Mouse (Mus musculus) thymus, postnatal 14 days (tissue): ENCODE results near the gene Apopt1.
A peak's percentile ranks its signal among the peaks of the same experiment; 100 is the strongest.

Source experiments
- DNase-seq: peaks from one replicate; pipeline ENCODE4 v3.0.0; 2021

The Apopt1 gene

DNA sequence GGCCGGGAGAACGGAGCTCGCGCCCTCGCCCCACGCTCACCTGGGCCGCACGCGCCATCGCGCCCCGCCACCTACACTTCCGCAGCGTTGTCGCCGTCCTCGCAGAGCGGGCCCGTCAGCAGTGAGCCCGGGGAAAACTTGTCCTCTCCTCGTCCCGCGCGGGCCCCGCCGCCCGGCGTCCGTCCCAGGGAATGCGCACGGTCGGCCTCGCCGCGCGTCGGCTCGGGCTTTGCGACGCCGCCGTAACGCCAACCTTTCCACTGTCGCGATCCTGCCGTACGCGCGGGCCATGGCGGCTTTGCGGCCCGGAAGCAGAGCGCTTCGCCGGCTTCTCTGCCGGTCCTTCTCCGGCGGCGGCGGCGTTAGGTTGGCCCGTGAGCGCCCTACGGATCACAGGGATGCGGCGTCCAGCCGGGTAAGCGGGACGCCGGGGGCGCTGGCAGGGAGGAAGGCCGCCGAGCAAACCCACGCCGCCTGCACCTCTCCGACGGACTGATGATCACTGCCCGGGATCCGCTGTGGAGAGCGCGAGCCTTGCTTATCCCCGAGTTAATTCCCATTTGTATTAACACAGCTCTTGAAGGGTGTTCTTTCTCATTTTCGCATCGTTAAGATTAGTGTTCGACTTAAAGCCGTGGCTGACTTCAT lies at the start of gene Apopt1, which contains the start of gene Bag5:
Gene Apopt1, plus strand, starts transcription at position 258 of the 648 bp plus-strand sequence.
Gene Bag5, minus strand, starts transcription at position 254 of the 648 bp plus-strand sequence.
- DNase-seq, result peak; percentile 95

DNA sequence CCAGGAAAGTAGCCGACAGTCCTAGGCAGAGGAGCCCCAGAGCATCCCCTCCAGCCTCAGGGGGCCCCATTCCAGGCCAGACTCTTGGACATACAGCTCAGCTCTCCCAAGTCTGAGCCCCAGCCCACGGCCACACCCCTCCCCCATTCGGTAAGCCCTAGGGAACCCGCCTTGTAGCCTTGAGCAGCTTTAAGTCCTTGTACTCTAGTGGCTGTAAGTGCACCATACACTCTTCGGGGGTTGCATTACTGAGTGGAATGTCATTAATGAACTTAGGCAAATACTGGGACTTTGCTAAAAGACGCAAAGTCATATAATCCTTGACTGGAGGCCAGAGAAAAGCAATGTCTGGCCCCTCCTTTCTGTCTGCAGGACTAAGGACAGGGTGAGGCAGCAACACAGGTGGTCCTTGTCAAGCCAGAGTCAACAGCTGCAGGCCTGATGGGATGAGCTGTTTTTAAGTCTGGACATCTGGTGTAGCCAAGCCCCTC lies 48.9 kb upstream of the Apopt1 start:
- no peak for DNase-seq

DNA sequence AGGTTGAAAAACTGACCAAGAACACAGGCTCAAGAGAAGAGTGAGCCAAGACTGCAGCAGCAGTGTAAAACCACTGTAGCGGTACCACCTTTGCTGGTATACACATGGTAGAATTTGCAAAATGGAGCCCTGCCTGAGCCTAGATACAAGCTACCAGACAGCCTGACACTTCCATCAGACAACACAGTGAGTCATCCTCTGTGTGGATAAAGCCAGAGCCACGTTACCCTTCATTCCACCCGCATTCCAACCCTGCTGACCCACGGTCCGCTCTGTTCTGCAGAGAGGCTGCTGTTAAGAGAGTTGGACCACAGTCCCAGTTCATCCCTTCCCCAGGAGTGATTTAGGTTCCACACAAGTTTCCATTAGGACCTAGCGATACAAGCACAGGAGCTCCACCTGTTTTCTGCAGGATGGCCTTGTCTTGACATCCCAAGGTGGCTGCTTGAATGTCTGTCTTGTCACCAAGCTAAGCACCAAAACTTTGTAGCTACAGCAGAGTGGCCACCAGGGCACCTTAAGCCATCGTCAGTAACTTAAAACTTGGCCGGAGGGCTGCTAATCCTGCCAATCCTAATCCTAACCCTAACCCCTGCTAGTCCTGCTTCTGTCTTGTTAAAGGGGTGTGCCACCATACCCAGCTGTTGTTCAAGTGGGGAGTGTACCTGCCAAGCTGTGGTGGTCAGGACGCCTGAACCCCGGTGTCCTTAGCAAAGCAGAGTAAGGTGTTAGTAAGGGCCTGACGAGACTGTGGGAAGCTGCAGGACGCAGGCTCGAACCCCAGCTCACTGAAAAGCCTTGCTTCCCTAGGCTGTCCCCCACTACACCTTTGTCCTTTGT lies 47.8 kb upstream of the Apopt1 start:
- no peak for DNase-seq

DNA sequence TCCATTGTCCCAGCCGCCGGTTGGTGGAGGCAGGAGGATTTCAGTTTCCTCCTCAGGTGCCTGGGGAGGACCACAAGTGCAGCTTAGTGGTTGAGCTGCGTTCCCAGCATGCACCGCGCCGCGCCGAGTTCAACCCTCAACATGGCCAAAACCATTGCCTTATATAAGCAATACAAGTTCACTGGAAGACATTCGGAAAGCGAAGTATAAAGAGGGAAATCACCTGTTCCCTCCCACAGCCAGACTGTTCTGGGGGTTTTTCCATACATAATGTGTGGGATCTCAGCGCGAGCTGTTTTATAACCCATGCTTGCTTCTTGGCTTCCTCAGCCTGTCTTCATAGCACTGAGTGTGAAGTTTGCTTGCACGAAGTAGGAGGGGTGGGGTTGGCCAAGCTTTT lies 46.7 kb upstream of the Apopt1 start:
- no peak for DNase-seq

DNA sequence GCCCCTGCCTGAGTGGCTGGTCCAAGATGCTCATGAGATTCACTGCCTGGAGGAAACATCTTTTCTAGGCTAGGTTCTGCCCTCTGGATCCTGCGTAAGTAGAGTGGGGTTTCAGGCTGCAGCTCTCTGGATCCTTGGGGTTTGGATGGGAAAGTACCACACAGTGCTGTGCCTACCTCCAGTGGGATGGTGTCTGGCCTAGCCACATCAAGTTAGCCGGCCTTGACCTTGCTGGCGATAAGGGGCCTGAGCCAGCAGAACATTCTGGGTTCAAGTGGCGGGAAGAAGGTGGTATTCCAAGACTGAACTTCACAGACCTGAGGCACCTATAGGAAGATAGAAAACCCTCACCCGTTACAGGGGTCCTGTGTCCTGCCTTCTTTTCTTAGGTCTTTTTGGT lies 45.6 kb upstream of the Apopt1 start:
- no peak for DNase-seq

DNA sequence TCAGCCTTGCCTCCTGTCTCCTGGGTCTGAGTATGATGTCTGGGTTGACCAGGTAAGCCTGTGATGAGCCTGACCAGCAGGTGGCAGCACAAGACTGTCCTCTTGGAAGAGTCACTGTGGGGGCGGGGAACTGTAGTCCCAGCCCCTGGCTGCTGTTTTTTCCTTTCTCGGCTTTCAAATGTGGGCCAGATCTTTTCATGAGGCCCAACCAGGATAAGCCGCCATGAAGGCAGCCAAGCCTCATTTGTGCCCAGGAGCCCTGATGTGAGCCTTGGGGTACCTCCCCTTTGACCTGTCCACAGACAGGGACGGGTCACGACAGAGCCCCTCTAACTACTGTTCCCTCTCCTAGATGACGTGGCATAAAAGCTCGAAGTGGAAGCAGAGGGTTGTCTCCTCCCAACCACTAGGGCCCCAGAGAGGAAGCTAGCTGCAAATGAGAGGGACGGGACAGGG lies 44.6 kb upstream of the Apopt1 start:
- DNase-seq, result peak; percentile 97

DNA sequence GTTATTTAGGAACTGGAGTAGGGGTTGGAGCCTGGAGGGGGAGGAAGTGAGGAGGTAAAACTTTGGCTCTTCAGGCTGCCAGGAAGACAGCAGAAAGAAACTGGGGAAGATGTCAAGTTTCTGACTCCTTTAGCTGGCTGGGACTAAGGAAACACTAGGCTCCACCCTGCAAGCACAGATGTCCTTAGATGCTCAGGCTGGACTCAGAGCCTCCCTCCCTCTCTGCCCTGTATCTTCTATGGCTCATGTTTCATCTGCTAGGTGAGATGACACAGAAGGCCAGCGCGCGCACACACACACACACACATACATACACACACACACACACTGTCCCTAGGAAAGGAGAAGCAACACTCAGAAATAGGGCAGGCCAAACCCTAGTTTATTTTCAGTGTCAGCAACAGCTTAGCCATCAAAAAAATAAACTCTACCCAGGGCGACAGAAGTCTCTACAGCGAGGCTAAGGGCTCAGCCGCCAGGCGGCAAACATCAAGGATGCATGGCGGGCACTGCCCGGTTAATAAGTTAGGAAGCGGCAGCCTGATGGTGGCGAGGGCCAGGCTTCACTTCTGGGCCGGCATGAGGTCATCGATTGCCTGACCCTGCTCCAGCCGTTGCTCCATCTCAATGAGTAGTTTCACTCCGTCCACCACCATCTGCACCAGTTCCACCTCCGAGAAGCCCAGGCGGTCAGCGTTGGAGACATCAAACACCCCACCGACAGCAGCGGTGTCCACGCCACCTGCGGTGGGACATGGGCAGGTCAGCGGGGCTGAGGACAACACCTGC lies 43.9 kb upstream of the Apopt1 start:
- DNase-seq, result no peak

DNA sequence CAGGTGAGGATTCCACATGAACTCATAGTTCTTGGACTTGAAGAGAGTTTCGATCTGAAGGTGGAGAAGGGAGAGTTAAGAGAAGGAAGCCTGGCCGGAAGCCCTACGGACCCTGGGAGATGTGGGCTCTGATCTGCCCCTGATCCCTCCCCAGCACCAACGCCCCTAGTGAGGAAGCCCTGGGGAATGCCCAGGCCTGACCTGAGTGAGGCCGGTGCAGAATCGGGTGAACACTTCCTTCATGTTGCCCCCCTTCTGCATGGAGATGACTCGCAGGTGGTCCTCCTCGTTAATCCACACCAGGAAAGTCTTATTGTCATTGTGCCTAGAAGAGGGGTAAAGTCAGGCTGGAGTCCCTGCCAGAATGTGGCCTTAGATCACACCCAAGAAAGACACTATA lies 43.1 kb upstream of the Apopt1 start:
- DNase-seq, result no peak

DNA sequence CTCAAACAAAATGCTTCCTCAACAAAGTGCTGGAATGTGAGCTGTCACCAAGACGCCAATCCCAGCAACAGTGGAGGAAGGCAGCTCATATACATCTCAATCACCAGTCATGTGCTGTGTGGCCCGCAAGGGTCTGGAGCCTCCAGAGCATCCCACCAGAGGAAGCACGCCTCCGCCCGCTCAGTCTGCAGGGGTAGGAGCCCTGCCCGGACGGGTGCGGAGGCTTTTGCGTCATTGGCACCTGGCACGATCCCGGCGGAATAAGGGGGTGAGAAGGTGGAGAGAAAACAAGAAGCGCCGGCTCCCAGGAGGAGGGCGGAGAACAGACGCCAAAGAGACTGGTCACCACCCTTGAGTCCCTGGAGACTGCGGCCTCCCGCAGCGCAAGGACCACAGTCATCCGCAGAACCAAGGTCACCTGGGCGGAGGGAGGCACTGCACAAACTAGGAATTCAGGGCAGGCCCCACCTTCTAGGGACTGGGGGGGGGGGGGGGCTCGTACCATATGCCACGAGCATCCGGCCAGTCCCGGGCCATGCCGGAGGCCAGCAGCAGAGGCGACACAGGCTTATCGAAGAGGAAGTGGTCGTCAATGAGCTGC lies 42.6 kb upstream of the Apopt1 start:
- DNase-seq, result no peak

DNA sequence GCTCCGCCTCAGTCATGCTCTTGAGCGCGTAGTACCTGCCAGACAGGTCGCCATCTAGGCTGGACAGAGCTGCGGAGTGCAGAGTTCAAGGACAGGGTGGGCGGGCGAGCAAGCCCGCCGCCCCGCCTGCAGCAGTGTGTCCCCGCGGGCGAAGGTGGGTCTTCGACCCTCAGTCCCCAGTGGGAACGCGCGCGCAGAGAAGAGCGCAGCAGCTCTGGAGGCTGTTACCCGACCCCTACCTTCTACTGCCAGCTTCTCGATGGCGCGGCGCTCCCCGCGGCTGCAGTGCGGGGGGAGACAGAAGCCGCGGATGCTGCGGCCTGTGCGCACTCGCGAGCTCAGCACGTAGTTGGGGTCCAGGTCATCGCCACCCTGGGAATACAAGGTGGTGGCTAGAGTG lies 42.1 kb upstream of the Apopt1 start:
- DNase-seq, result no peak

DNA sequence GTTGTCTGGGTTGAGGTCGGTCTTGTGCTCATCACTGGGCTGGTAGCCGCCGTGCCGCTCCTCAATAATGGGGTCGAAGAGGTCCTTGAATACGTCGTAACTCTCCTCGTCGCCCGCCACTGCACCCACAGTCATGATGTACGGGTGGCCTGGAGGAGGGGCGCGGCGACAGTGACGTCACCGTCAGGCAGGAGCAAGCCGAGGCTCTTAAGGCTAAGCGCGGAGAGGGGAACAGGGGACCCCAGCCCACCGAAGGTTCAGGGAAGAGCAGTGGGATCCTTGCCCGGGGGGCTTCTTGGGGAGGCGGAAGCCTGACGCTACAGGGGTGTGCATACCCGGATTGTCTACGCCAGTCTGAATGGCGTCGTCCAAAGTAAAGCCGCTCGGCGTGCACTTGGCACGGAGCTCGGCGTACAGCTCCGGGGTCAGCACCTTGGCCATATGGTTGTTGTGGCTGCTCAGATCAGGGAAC lies 41.6 kb upstream of the Apopt1 start:
- peak; percentile 75 for DNase-seq

DNA sequence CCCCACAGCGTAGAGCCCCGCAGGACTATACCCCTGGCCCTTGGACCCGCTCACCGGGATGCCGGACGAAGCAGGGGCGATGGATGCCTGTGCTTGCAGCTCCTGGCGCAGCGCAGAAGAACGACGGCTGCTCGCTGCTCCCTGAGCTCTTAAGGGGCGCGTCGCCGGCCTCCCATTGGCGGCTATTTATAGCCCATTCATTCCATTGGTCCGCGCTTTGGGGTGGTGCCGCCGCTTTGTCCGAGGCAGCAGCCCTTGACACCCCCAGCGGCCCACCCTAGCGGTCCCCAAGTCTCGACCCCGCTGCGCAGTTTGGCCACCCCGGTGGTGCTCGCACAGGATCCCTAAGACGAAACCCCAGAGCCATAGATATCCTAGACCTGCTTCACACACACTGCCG lies 40.9 kb upstream of the Apopt1 start, which contains the start of gene Ckb:
Gene Ckb, minus strand, starts transcription at position 163 of the 400 bp plus-strand sequence.
- DNase-seq, result peak; percentile 58

DNA sequence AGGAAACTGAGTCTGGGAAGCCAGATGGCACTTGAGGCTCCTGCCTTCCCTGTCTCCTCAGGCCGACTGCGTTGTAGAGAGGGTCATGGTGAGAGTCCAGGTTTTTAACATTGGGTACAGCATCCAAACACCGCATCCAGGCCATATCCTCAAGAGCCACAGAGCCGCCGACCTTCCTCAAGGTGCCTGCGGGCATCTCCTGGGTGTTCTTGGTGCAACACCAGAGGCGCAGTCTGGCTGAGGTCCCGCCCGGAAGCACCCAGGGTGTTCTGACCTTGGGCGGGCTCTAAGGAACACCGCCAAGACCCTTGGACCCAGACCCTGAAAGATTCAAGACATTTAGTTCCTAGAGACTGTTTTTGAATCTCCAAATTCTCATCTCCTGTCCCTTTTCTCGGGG lies 40.5 kb upstream of the Apopt1 start:
- no peak for DNase-seq

DNA sequence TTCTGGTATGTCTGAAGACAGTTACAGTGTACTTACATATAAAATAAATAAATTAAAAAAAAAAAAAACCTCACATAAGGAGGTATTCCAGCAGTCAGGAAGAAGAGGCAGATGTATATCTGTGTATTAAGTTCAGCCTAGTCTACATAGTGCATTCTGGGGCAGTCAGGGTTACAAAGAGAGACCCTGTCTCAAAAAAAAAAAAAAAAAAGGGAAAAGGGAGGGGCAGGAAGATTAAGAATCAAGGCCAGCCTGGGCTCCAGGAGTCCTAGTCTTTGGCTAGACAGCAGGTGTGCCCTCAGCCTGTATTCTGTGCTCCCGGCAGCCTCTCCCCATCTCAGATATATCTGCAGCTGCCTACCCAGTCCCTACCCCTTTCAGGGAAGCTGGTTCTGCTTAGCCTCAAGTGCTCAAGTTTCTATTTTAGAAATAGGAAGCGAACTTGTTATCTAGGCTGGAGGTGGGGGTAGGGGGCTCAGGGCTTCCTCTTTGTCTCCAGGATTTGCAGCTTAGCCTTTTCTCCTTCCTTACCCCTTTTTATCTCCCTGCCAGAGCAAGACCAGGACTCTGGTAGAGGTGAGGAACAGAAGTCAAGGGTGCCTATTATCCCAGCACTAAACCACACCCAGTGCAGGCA lies 38.1 kb upstream of the Apopt1 start:
- DNase-seq, result no peak

DNA sequence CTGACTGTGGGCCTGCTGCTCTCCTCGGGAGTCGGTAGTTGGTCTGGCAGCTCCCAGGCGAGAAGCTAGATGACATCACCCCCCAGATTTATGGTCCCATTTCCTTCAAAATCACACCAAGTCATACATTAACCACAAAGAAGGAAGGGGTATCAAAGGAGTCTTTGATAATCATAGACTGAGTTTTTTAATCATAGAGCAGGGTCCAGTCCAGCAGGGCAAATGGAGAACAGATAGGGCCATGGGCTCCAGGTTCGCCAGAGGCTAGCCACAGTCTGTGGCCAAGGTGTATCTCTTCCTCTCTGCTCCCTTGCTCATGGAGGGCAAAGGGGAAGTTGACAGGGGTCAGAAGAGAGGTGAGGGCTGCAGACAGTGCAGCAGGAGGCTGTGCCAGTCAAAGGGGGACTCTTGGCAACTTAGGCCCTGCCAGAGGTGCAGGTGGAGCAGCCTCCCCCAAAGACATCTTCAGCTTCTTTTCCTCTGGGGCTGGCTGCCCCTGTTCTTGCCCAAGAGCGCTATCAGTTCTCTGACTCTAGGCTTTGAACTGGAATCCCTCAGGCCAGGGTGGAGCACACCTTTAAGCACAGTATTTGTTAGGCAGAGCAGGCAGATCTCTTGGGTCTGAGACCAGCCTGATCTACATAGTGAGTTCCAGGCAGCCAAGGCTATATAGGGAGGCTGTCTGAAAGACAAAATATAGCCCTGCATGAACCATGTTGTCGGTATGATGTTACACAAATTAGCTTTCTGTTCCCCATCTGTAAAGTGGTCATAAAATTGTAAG lies 37.1 kb upstream of the Apopt1 start:
- DNase-seq, result no peak

DNA sequence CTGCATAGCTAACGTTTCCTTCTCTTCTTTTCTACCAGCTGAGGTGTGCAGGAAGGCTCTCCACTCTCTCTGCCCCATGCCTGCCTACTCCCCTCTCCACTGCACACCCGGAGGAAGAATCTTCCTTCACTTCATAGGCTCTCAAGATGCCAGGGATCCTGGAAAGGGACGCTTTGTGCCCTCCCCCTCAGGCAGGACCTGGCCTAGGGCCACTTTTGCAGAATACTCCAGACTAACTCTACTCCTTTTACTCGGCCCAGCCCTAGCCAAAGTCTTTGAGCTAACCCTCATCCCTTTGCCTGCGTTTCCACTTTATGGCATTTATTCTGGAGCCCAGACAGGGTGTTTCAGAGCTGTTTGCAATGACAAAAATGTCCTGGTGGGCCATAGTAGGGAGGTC lies 35.6 kb upstream of the Apopt1 start:
- DNase-seq, result no peak

DNA sequence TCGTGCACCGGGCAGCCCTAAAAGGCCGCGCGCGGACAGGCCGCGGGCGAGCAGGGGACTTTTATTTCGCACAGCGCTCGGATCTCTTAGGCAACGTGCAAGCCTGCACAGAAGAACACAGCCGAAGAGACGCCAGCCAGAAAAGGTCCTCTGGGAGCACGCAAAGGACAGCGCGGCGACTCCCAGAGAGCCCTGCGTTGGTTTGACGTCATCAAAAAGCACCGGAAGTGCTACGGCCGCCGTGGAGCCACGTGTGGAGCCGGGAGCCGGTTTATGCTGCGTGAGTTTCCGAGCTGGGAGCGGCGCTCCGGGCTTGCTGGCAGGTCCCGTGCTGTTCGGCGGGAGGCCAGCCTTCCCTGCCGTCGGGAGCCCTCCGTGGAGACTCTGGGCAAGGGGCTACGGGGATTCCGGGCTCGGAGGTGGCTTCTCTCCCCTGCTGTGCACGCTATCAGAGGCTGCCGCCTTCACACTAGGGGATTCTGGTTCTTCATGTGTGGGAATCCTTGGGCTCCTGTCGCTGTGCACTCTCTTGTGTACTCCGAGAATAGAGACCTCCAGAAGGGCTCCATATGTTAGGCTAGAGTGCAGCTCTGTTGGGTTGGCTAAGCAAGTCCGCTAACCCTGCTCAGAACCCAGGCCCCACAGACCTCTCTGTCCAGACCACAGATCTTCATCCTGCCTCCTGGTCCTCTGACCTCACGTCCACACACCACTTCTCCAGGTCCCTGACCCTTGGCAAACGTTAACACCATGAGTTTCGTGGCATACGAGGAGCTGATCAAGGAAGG lies 35.0 kb upstream of the Apopt1 start, which contains the start of gene Trmt61a:
Gene Trmt61a, plus strand, starts transcription at position 224 of the 788 bp plus-strand sequence.
- DNase-seq, result peak; percentile 92

DNA sequence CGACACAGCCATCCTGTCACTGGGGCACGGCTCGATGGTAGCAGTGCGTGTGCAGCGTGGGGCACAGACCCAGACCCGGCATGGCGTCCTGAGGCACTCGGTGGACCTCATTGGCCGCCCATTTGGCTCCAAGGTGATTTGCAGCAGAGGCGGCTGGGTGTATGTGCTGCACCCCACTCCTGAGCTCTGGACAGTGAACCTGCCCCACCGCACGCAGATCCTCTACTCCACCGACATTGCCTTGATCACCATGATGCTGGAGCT lies 34.5 kb upstream of the Apopt1 start:
- no peak for DNase-seq

DNA sequence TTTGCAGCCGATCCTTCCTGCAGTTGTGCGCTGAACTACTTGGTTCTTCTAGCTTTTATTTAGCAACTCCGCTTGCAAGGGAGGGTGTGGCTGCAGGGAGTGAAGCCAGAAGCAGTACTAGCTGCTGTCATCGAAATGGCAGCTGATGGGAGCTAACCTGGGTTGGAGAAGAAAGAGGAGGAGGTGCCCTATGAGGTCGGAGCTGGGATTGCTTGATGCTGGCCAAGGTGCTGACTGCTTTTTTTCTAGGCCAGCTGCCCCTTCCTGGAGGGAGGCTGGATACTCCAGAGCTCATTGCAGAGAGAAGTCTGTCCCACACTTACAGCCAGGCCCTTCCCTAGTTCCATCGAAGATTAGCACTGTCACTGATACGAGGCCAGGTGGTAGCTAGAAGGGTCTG lies 34.1 kb upstream of the Apopt1 start:
- no peak for DNase-seq

DNA sequence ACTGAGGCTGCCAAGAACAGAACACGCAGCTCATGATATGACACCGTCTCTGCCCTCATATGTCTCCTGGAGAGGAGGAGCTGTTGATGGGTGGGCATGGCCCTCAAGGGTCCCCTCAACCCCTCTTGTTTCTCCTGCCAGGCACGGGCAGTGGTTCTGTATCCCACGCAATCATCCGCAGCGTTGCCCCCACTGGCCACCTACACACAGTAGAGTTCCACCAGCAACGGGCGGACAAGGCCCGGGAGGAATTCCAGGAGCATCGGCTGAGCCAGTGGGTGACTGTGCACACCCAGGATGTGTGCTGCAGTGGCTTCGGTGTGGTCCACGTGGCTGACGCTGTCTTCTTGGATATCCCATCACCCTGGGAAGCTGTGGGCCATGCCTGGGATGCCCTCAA lies 32.4 kb upstream of the Apopt1 start:
- no peak for DNase-seq

DNA sequence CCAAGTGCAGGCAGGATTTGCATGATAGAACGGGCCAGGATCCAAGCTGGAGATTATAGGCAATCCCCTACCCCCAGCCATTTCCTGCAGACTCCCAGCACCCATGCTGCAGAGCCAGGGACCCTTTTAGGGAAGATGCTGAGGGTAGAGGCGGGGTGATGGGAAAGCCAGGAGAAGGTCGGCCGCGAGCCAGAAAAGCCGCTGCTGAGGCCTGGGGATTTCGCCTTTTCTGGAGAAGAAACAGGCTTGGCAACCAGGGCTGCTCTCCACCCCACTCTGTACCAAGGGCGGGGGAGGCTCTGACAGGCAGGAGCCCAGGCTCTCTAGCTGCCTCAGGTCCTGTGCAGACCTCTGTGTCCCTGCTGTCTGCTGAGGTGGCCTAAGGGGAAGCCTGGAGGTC lies 31.8 kb upstream of the Apopt1 start:
- no peak for DNase-seq
